Mouse (Mus musculus) heart, postnatal 0 days (tissue): ENCODE results near the gene Hus1.

Source experiments
- CTCF ChIP-seq: IDR thresholded peaks from 2 replicates; pipeline ENCODE4 v1.5.1; 2016; ENCODE audit warnings: antibody characterized with exemption, control low read depth, low read depth
- EP300 ChIP-seq: IDR thresholded peaks from 2 replicates; pipeline ENCODE4 v1.6.1; 2016; ENCODE audit warnings: antibody characterized with exemption, low read depth

DNA sequence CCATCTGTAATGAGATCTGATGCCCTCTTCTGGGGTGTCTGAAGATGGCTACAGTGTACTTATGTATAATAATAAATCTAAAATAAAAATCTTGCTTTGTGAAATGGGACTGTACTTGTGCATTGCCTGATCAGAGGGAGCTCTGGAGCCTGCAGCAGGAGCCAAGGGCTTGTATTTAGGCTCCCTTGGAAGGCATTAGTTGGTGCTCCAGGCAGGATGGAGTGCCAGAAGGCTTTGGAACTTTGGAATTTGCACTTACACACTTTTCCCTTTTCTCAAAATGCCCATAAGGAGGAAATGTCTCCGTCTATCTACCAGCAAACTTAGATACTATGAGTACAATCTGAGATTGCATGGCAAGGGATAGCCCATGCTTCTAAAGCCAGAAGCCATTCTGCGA is 35.6 kb upstream of the Hus1 start:
- TF ChIP-seq CTCF, result no peak
- TF ChIP-seq EP300, result no peak
